Comparison of ENCODE assay signal across 25 mouse cellular contexts in the genomic region with DNA sequence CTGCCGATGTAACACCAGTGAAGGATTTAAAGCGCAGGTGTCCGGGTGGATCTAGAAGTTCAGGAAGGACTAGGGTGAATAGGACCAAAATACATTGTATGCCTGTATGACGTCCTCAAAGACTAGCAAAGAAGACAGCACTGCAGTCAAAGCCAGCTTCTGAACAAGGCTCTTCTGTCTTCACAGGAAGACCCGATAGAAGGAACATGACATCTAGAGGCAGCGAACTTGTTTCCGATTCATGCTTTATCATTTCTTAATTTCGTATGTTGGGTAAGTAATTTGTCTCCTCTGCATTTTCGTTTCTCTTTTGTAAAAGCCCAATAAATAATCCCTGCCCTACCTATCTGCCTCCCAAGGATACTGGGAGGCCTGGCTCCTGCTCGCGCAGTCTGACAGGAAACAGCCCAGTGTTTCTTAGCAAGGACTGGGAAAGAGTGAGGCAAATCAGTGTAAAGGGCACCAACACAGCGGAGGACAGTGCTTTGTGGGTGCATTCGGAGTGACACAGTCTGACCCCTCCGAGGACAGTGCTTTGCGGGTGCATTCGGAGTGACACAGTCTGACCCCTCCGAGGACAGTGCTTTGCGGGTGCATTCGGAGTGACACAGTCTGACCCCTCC. TPM values are rescaled to one million over a fixed set of nuclear protein-coding genes. Genes with fewer than 3 reads are reported as not detected.
A peak's percentile ranks its signal among the peaks of the same experiment; 100 is the strongest.
DNase-seq lines count a peak whose midpoint lies in the region; ATAC-seq and TF ChIP-seq lines count a peak whose summit lies in the region.
"Had no signal": no experiment of that assay in that cellular context is flagged by ENCODE, and none has a peak within 500 bp of the region (broad histone marks: within the 10 kb centered on the region; RNA-seq: fewer than 3 reads in every experiment).

No protein-coding gene starts in this region.

- peak; percentile 40 for ATAC-seq in liver, postnatal 0 days
- ATAC-seq: forebrain, embryonic 15.5 days; hindbrain, postnatal 0 days had no signal

- no peaks in the 10 kb centered on the region for H3K9me3 ChIP-seq in liver, postnatal 0 days (ENCODE audit: low read length)
- H3K9me3 ChIP-seq: embryonic facial prominence, embryonic 10.5 days; forebrain, embryonic 15.5 days; heart, embryonic 13.5 days; limb, embryonic 15.5 days; lung, embryonic 15.5 days; midbrain, embryonic 10.5 days had no signal

- H3K4me3 ChIP-seq in gastrocnemius, adult 2 months: peak overlapping the region; percentile 13; the same call in 1 of the 2 replicates
- no peak overlapping the region for H3K4me3 ChIP-seq in liver, postnatal 0 days (ENCODE audit: low read depth, low read length)
- H3K4me3 ChIP-seq: embryonic facial prominence, embryonic 10.5 days; forebrain, embryonic 15.5 days; heart, embryonic 13.5 days; limb, embryonic 15.5 days; lung, embryonic 15.5 days; midbrain, embryonic 10.5 days had no signal

- no peak overlapping the region for H3K4me2 ChIP-seq in liver, postnatal 0 days (ENCODE audit: low read depth, low read length)
- H3K4me2 ChIP-seq: forebrain, embryonic 15.5 days; heart, embryonic 13.5 days; limb, embryonic 15.5 days; lung, embryonic 15.5 days had no signal

- H3K27me3 ChIP-seq in liver, postnatal 0 days (ENCODE audit: insufficient read depth, low read length): no peaks in the 10 kb centered on the region
- H3K27me3 ChIP-seq: forebrain, embryonic 15.5 days; heart, embryonic 13.5 days; limb, embryonic 15.5 days; lung, embryonic 15.5 days had no signal

- peaks cover 8% of the 10 kb centered on the region; the same call in 1 of the 2 replicates for H3K4me1 ChIP-seq in liver, postnatal 0 days (ENCODE audit: insufficient read depth)
- H3K4me1 ChIP-seq: forebrain, embryonic 15.5 days; midbrain, embryonic 10.5 days had no signal

- peak overlapping the region; percentile 21; the same call in 1 of the 2 replicates for H3K27ac ChIP-seq in gastrocnemius, adult 2 months
- no peak overlapping the region for H3K27ac ChIP-seq in liver, postnatal 0 days (ENCODE audit: low read depth)
- H3K27ac ChIP-seq: embryonic facial prominence, embryonic 10.5 days; forebrain, embryonic 15.5 days; heart, embryonic 13.5 days; hindbrain, postnatal 0 days; limb, embryonic 15.5 days; lung, embryonic 15.5 days; macrophage; midbrain, embryonic 10.5 days; stomach, postnatal 0 days had no signal

- intact Hi-C loops in gastrocnemius, adult 2 months (cut with DNase I): loop anchor here (5.0 kb wide), 1 partner anchor 35 kb away; no protein-coding TSS in a partner anchor
- intact Hi-C loops in left cerebral cortex, postnatal 10 days (cut with DNase I): no loop called here

- TF ChIP-seq CTCF in gastrocnemius, adult 2 months (IDR thresholded peaks at IDR 0.05): no peak
- TF ChIP-seq CTCF in liver, postnatal 0 days (IDR thresholded peaks at IDR 0.05; ENCODE audit: low read depth): no peak

- peaks cover 15% of the 10 kb centered on the region for H3K36me3 ChIP-seq in liver, postnatal 0 days (replicated peaks; ENCODE audit: insufficient read depth, low read length)

- H3K9ac ChIP-seq in liver, postnatal 0 days (replicated peaks): no peak overlapping the region
- H3K9ac ChIP-seq: forebrain, embryonic 15.5 days; heart, embryonic 13.5 days; limb, embryonic 15.5 days; lung, embryonic 15.5 days had no signal

- no peak for DNase-seq in gastrocnemius, adult 2 months
- DNase-seq in gastrocnemius, postnatal 25 days: no peak
- DNase-seq in CD4-positive helper T cell, adult 2 months (ENCODE audit: low read depth, low spot score): peak; percentile 62
- DNase-seq in CD8-positive naive resting alpha-beta T cell, adult 2 months (ENCODE audit: low read depth in 2 of 2, low spot score in 2 of 2): peak; percentile 26 to 40
- no peak for DNase-seq in liver, postnatal 0 days
- no peak for DNase-seq in left cerebral cortex, adult 9 months (ENCODE audit: low spot score in 2 of 2)
- DNase-seq in left cerebral cortex, postnatal 10 days (ENCODE audit: extremely low spot score in 1 of 2, low spot score in 2 of 2): no peak
- DNase-seq: cerebellum, adult 9-10 months; gastrocnemius, postnatal 14 days; heart, adult 18-20 months; heart, postnatal 14 days; kidney, adult 11 months; layer of hippocampus, adult 9-11 months; left cerebral cortex, postnatal 4 days; thymus, adult 2 months; thymus, postnatal 4 days had no signal

- WGBS in liver, postnatal 0 days (ENCODE audit: insufficient replicate concordance): 71% methylated on average over 17 of the region's 19 CpGs

- no peak for TF ChIP-seq EP300 in liver, postnatal 0 days (IDR thresholded peaks at IDR 0.05; ENCODE audit: low read depth)

RNA-seq across cellular contexts. Expression of gene Il6st, which starts 8.6 kb away (rescaled TPM):
- total RNA-seq in gastrocnemius, adult 2 months (2021): 100 to 1,000 TPM; 171 to 183 TPM
- total RNA-seq in gastrocnemius, postnatal 25 days (2021): 100 to 1,000 TPM; 131 to 142 TPM
- 7.9 and 11.7 TPM in 2 replicates for polyA plus RNA-seq in liver, postnatal 0 days (2015; fragmentation: Nextera tagmentation; extraction: Ambion mirVana)
- 10 to 100 TPM; 76.1 to 84.1 TPM for total RNA-seq in left cerebral cortex, postnatal 10 days (2021)

Comparison
In these comparisons a context has a peak if more than half of its experiments do, and no peak if none do; other contexts are left out.
1. DNase-seq: peak in CD4-positive helper T cell, adult 2 months (single experiment) and CD8-positive naive resting alpha-beta T cell, adult 2 months (2 of 2); none in gastrocnemius, adult 2 months (single experiment), gastrocnemius, postnatal 25 days (single experiment), liver, postnatal 0 days (single experiment), left cerebral cortex, adult 9 months (0 of 2) and left cerebral cortex, postnatal 10 days (0 of 2).